Mouse (Mus musculus): Measurements from ENCODE around the gene Ptgis. TPM values are rescaled to one million over a fixed set of nuclear protein-coding genes. Genes with fewer than 3 reads are reported as not detected.

The Ptgis gene
- polyA plus RNA-seq, 2 experiments = 31.2 to 37.7 TPM

GRCm38 (mm10) chr2:167278751-167279526, 38.5 kb upstream of the Ptgis start:
- peak; percentile 51 for DNase-seq (ENCODE audit: low spot score)
- Histone ChIP-seq H3K36me3 (ENCODE audit: control insufficient read depth, insufficient read depth, low read length) (no peaks in the 10 kb centered on the region), H3K4me3 (replicated peaks; ENCODE audit: low read length) (no peak overlapping the region), H3K27me3 (ENCODE audit: control insufficient read depth, insufficient read depth, low read length) (no peaks in the 10 kb centered on the region), H3K9ac (ENCODE audit: low read depth, low read length, severe bottlenecking) (no peak overlapping the region), H3K27ac (replicated peaks; ENCODE audit: low read depth, low read length) (no peak overlapping the region), H3K4me2 (replicated peaks; ENCODE audit: low read depth, low read length, severe bottlenecking) (no peak overlapping the region), H3K4me1 (ENCODE audit: control insufficient read depth, insufficient read depth, low read length) (no peaks in the 10 kb centered on the region), H3K9me3 (ENCODE audit: control insufficient read depth, low read length) (no peaks in the 10 kb centered on the region)
- 52% methylated on average over 17 of the region's 17 CpGs for WGBS
- no peak for TF ChIP-seq POLR2A (IDR thresholded peaks at IDR 0.05; ENCODE audit: borderline replicate concordance, extremely low read depth, insufficient read depth, insufficient read length)
- peak; percentile 56; the same call in 1 of the 2 replicates for ATAC-seq (ENCODE audit: low FRiP score, low read depth)

GRCm38 (mm10) chr2:167278011-167278410, 37.6 kb upstream of the Ptgis start:
- Histone ChIP-seq H3K27me3 (ENCODE audit: control insufficient read depth, insufficient read depth, low read length) (no peaks in the 10 kb centered on the region), H3K27ac (replicated peaks; ENCODE audit: low read depth, low read length) (no peak overlapping the region), H3K4me1 (ENCODE audit: control insufficient read depth, insufficient read depth, low read length) (no peaks in the 10 kb centered on the region), H3K36me3 (ENCODE audit: control insufficient read depth, insufficient read depth, low read length) (no peaks in the 10 kb centered on the region), H3K9me3 (ENCODE audit: control insufficient read depth, low read length) (no peaks in the 10 kb centered on the region), H3K4me3 (replicated peaks; ENCODE audit: low read length) (no peak overlapping the region), H3K4me2 (replicated peaks; ENCODE audit: low read depth, low read length, severe bottlenecking) (no peak overlapping the region), H3K9ac (ENCODE audit: low read depth, low read length, severe bottlenecking) (no peak overlapping the region)
- DNase-seq (ENCODE audit: low spot score) = no peak
- TF ChIP-seq POLR2A (IDR thresholded peaks at IDR 0.05; ENCODE audit: borderline replicate concordance, extremely low read depth, insufficient read depth, insufficient read length) = no peak
- no peak for ATAC-seq (ENCODE audit: low FRiP score, low read depth)
- WGBS = 88% methylated on average over 7 of the region's 7 CpGs

- Histone ChIP-seq H3K4me1 (ENCODE audit: control insufficient read depth, insufficient read depth, low read length) (no peaks in the 10 kb centered on the region), H3K4me3 (replicated peaks; ENCODE audit: low read length) (no peak overlapping the region), H3K4me2 (replicated peaks; ENCODE audit: low read depth, low read length, severe bottlenecking) (no peak overlapping the region), H3K9me3 (ENCODE audit: control insufficient read depth, low read length) (no peaks in the 10 kb centered on the region), H3K36me3 (ENCODE audit: control insufficient read depth, insufficient read depth, low read length) (no peaks in the 10 kb centered on the region), H3K9ac (ENCODE audit: low read depth, low read length, severe bottlenecking) (no peak overlapping the region), H3K27ac (replicated peaks; ENCODE audit: low read depth, low read length) (no peak overlapping the region), H3K27me3 (ENCODE audit: control insufficient read depth, insufficient read depth, low read length) (no peaks in the 10 kb centered on the region)
- TF ChIP-seq POLR2A (IDR thresholded peaks at IDR 0.05; ENCODE audit: borderline replicate concordance, extremely low read depth, insufficient read depth, insufficient read length) = no peak
- 51% methylated on average over 13 of the region's 13 CpGs for WGBS
- no peak for ATAC-seq (ENCODE audit: low FRiP score, low read depth)
- no peak for DNase-seq (ENCODE audit: low spot score)
Measured at GRCm38 (mm10) chr2:167277026-167277425, 36.6 kb upstream of the Ptgis start.

- no peaks in the 10 kb centered on the region for H3K27me3 ChIP-seq (ENCODE audit: control insufficient read depth, insufficient read depth, low read length)
- H3K27ac ChIP-seq (replicated peaks; ENCODE audit: low read depth, low read length) = no peak overlapping the region
- ATAC-seq (ENCODE audit: low FRiP score, low read depth) = no peak
- H3K36me3 ChIP-seq (ENCODE audit: control insufficient read depth, insufficient read depth, low read length) = no peaks in the 10 kb centered on the region
- no peaks in the 10 kb centered on the region for H3K4me1 ChIP-seq (ENCODE audit: control insufficient read depth, insufficient read depth, low read length)
- H3K4me2 ChIP-seq (replicated peaks; ENCODE audit: low read depth, low read length, severe bottlenecking) = no peak overlapping the region
- TF ChIP-seq POLR2A (IDR thresholded peaks at IDR 0.05; ENCODE audit: borderline replicate concordance, extremely low read depth, insufficient read depth, insufficient read length) = no peak
- no peak overlapping the region for H3K4me3 ChIP-seq (replicated peaks; ENCODE audit: low read length)
- WGBS = 83% methylated on average over 10 of the region's 10 CpGs
- no peaks in the 10 kb centered on the region for H3K9me3 ChIP-seq (ENCODE audit: control insufficient read depth, low read length)
- DNase-seq (ENCODE audit: low spot score) = no peak
- no peak overlapping the region for H3K9ac ChIP-seq (ENCODE audit: low read depth, low read length, severe bottlenecking)
Measured at GRCm38 (mm10) chr2:167275856-167276255, 35.5 kb upstream of the Ptgis start.

GRCm38 (mm10) chr2:167274713-167275465, 34.5 kb upstream of the Ptgis start:
- Histone ChIP-seq H3K36me3 (ENCODE audit: control insufficient read depth, insufficient read depth, low read length) (no peaks in the 10 kb centered on the region), H3K9ac (ENCODE audit: low read depth, low read length, severe bottlenecking) (no peak overlapping the region), H3K4me1 (ENCODE audit: control insufficient read depth, insufficient read depth, low read length) (no peaks in the 10 kb centered on the region), H3K9me3 (ENCODE audit: control insufficient read depth, low read length) (no peaks in the 10 kb centered on the region), H3K27ac (replicated peaks; ENCODE audit: low read depth, low read length) (no peak overlapping the region), H3K4me2 (replicated peaks; ENCODE audit: low read depth, low read length, severe bottlenecking) (no peak overlapping the region), H3K4me3 (replicated peaks; ENCODE audit: low read length) (no peak overlapping the region), H3K27me3 (ENCODE audit: control insufficient read depth, insufficient read depth, low read length) (no peaks in the 10 kb centered on the region)
- TF ChIP-seq POLR2A (IDR thresholded peaks at IDR 0.05; ENCODE audit: borderline replicate concordance, extremely low read depth, insufficient read depth, insufficient read length) = no peak
- ATAC-seq (ENCODE audit: low FRiP score, low read depth) (no peak), DNase-seq (ENCODE audit: low spot score) (no peak)
- WGBS = 57% methylated on average over 10 of the region's 10 CpGs

Measured in limb, embryonic 14.5 days (tissue).